Mouse (Mus musculus) small intestine, adult 2 months (tissue): Measurements from ENCODE around the gene Clec3b.

ENCODE experiments used
- CTCF ChIP-seq: fragments of 200-500 bp; IDR thresholded peaks from 2 replicates; pipeline ENCODE4 v1.5.1; 2012; ENCODE audit warnings: low read depth, mild to moderate bottlenecking, control low read depth, inconsistent platforms, low read length, moderate library complexity, mixed read lengths; ENCODE audit not compliant: insufficient replicate concordance, insufficient read length; ENCODE audit errors: extremely low read depth
- POLR2A ChIP-seq: fragments of 200-500 bp; IDR thresholded peaks from 2 replicates; pipeline ENCODE4 v1.6.1; 2012; ENCODE audit warnings: low read depth, mild to moderate bottlenecking, control low read depth, inconsistent platforms, low read length, moderate library complexity

DNA sequence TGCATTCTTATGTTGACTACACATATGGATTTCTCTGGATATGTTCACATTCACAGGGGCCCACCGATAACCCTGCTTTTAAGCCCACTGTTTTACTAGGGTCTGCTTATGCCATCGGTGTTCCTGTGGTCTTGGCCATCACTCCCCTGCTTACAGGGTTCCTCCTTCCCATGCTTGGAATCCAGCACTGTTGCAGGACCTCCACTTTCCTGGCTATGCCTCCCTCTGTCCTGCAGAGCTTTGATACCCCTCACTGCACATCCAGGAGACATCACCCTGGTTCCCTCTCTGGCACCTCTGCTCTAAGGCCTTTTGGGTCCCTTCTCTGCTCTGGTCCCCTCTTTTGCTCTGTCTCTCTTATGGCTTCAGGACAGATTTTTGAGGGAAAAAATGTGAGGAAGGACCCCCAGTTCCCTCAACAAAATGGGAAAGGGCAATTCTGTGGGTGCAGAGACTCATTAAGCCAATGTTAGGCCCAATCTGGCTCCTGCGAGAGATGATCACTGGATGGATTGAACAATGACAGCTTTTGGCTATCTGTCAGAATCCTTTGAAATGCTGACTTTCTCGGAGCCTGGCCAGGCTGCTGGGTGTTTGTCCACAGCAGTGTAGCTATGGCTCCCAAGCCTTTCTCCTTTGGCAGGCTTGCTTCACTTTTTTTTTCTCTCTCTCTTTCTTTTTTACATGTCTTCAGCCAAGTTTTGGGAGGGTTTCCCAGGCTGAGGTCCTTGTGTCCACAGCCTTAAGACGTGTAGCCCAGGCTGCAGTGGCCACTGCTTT, at the start of gene Clec3b:
- TF ChIP-seq CTCF (no peak), POLR2A (no peak)
